Mouse (Mus musculus): Measurements from ENCODE around the gene Renbp. TPM values are rescaled to one million over a fixed set of nuclear protein-coding genes. Genes with fewer than 3 reads are reported as not detected.

Gene Renbp
- total RNA-seq (2021) = 1 to 10 TPM; 3.3 to 5.4 TPM

DNA sequence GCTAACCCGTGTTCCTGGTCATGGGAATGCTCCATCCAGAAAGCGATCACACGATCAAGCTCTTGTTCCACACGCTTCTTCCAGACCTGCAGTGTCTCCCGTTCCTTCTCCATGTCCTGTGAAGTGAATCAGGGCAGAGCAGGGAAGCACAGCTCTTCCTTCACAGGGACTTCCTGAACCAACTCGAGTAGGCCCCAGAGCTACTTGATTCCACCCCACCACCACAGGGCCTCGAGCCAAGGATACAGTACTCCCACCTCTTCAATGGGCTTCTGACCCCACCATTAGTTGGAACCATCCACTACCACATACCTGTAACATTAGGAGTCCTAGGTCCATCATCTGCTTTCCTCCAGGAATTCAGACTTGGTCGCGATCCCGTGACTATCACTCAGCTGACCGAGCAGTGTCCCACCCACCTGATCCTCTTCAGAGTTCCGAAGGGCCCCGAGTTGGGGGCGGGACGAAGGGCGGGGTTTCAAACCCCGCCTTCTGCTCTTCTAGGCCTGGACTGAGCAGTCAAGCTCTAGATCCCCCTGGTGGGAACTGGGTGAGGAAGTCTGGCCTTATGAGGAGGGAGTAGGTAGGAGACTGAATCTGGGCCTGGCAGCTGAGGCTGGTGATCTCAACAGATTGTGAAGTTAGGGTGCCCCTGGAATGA, at the start of gene Renbp:
Gene Renbp (minus strand): TSS at position 449 of the 661 bp plus-strand sequence.
- peak; percentile 28 for DNase-seq
- intact Hi-C loops (cut with DNase I) = no loop called here

DNA sequence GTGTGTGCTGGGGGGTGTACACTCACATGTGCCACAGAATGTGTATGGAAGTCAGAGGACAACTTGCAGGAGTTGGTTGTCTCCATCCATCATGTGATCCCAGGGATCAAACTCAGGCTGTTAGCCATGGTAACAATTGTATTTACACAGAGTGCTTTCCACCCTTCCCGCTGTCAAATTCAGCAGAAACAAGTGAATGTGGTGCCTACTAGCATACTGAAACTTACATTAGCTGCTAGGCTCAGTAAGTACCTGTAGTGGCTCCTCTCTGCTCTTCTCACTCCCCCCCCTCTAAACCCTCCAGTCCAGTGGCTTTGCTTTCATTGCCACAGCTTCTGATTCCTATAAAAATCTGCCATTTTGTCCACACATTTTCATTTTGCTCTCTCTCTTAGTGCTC, 47.1 kb upstream of the Renbp start:
- no peak for DNase-seq
- intact Hi-C loops (cut with DNase I) = no loop called here

DNA sequence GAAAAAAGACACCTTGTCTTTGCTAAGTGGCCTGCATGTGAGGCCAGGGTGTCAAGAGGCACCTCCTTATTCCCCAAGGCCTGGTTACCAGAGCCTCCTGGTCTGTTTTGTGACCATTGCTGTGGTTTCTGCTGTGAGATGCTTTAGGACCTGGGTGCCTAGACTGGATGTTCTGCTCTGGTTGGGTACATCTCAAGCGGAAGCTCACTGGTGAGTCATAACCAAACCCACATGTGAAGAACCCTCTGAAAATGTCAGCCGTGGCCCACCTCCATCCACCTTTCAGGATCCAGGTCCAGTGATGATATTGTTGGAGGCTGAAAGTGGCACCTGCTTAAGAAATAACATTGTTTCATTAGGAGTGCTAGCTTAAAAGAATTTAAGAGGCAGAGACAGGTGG, 45.6 kb upstream of the Renbp start:
- no peak for DNase-seq
- intact Hi-C loops (cut with DNase I) = no loop called here

DNA sequence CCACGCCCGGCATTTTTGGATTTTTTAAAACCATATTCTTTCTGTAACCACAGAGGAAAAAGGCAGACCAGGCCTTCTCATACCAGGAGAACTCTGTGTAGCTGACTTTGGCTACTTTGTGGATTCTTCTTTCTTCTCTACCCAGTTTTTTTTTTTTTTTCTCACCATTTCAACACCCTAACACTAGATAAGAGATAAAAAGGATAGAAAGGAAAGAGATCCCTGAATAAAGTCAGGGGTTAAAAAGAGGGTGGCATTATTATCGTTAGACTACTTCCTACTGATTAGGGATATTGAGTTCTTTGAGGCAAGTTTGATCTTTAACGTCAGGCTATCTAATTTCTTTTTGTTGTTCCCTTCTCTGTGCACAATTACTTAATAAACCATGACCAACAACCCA, 42.1 kb upstream of the Renbp start:
- intact Hi-C loops (cut with DNase I) = loop anchor here (5.0 kb wide), 1 partner anchor 50 kb away; the partner anchor contains the start of gene Irak1
- no peak for DNase-seq

DNA sequence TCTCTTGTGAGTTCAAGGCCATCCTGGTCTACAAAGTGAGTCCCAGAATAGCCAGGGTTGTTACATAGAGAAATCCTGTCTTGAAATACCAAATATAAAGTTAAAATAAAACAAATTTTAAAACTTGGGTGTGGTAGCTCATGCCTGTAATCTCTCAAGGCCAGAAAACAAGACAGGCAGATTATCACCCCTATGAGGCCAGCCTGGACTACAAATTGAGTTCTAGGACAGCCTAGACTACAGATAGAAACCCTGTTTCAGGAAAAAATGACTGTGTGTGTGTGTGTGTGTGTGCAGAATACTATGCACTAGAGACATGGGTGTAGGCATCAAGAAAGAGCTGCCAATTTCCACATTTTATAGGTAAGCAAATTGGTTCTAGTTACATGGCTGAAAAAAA, 40.1 kb upstream of the Renbp start:
- no peak for DNase-seq
- intact Hi-C loops (cut with DNase I) = loop anchor here (5.0 kb wide), 1 partner anchor 52 kb away; the partner anchor contains the start of gene Irak1

DNA sequence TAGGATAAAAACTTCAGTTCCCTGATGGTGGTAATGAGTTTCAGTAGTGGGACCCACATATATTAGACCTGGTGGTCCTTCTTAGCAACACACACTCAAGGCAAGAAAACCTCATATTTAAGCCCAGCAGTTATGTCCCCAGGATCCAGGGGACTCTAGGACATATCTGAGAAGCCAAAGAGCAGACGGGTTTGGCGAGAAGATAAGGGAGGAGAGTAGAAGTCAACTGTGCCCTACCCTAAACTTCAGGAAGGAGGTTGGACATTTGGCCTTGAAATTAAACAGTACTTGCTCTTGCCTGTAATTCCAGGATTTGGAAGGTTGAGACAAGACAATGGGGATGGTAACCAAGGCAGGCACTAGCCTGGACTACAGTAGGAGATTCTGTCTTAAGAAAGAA, 39.1 kb upstream of the Renbp start:
- intact Hi-C loops (cut with DNase I) = loop anchor here (5.0 kb wide), 1 partner anchor 53 kb away; the partner anchor contains the start of gene Irak1
- no peak for DNase-seq

DNA sequence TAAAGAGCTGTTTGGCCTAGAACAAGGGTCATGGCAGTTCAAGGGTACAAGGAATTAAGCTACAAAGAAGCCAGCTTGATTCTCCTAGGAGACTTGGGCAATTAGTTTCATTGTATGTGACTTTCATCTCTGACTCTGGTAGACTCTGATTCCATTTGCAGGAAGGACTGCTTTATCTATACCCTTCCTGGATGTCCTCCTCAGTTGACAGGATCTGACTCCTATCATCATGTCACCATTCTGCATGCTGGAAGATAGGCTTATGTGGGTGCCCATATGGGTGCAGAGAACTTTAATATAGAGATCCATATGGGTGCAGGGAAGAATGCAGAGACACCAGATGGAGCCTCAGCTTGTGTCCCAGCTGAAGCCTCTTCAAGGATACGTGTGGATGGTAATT, 38.5 kb upstream of the Renbp start:
- intact Hi-C loops (cut with DNase I) = no loop called here

DNA sequence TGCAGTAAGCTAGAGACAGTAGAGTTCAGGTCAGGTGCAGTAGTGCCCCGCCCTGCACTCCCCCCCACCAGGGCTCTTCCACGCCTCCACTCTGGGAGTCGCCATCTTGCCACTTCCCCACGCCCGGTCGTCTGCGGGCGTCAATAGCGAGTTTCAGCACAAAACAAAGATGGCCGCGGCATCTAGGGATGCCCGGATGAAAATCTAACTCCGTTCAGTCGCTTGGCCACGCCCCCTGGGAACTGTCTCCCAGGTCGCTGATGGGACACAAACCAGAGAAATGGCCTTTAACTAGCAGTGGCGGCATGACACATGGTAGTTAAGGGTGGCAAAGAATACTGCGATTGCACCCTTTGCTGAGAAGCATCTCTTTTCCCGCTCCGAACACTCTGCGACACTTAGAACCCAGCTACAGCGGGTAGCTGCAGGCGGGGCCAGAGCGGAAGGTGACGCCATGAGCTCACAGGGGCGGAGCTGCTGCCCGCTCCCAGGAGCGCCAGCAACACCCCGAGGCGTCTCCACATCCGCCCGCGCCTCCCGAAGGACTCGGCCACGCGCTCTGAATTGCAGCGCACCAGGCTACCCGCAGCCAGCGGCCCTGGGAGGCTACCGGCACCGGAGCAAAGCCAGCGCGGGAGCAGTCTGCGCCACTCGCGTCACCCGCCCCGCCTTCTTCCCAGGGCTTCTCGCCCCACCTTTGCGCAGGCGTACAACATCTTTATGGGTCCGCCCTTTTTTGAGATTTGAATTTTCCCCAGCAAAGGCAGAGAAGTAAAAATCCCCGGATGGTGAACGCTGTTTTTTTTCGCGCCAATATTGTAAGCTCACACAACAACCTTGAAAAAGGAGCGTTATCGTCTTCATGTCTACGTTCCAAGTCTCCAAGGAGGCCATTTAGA, 36.8 kb upstream of the Renbp start:
- intact Hi-C loops (cut with DNase I) = no loop called here
- peak; percentile 92 for DNase-seq

More for the DNA sequence above, 38.5 kb upstream of the Renbp start:
- DNase-seq = no peak

DNA sequence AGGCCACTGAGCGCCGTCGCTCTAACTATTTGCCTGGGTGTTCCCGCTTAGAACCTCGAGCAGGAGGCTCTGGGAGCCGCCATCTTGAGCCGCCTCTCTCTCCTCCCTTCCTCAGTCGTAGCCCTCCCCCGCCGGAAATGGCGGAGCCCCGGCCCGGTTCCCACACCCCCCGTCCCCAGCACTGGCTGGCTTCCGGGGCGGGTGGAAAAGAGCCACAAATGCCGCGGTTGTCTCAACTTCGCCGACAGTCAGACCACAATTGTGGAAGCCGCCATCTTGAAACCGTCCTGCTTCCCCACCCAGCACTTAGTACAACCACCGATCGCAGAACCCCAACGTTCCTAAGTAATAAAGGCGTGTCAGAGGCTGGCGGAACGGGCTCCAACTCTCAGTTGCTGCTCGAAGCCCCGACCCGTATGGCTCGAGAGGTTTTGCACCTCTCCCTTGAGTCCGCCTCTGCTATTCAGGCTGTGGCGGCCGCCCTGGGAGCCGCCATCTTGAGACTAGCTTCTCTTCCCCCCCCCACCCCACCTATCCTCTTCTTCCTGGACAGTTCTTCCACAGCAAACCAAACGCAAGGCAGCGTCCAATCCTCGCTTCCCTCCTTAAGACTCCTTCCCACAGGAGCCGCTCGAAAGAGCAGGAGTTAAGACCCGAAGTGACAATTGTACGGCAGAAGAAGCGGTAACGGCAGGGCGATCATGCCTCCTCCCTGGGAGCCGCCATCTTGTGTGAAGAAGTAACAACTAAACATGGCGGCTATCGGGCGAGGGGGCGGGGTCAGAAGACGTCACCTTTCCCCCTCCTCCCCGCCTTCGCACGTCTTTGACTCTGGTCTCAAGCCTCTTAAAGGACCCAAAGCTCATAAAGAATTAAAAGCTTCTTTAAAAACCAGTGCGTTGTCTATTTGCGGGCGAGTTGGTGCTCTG, 35.9 kb upstream of the Renbp start, which contains the start of gene Hcfc1:
Gene Hcfc1 (minus strand): TSS at position 110 of the 929 bp plus-strand sequence.
- peak; percentile 91 for DNase-seq
- intact Hi-C loops (cut with DNase I) = no loop called here

DNA sequence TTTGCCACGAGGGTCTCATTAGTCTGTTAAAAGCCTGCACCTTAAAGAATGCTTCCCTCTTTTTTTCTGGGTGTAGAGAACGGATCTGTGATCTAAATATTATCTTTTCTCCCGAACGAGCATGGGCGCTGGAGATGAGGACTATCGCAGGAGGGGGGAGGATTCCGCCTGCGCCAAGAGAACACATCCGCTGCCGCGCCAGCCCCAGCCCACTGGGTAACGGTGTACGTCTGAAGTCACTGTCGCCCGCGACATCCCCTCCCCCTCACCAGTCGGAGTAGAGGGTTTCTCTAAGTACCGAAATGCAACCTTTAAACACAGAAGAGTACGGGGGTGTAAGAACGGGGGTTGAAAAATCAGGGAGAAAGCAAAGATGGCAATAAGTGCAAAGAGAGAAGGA, 34.7 kb upstream of the Renbp start:
- intact Hi-C loops (cut with DNase I) = no loop called here

DNA sequence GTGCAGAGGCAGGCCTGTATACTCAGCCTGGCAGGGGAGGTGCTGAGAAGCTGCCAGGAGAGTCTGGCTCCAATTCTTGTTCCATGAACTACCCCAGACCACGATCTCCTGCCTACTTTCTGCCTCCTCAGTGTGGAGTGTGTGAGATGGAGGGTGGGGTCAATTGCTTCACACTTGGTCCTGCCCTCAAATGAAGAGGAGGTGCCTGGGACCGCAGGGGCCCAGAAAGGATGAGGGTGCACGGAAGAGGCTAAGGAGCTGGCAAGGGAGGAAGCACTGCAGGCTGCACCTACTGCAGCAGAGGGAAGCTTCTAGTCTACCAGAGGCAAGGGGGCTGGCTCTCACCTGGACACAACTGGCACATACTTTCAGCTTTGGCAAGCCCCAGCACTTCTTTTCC, 33.7 kb upstream of the Renbp start:
- no peak for DNase-seq
- intact Hi-C loops (cut with DNase I) = no loop called here

More for the DNA sequence above, 34.7 kb upstream of the Renbp start:
- DNase-seq = peak; percentile 36

DNA sequence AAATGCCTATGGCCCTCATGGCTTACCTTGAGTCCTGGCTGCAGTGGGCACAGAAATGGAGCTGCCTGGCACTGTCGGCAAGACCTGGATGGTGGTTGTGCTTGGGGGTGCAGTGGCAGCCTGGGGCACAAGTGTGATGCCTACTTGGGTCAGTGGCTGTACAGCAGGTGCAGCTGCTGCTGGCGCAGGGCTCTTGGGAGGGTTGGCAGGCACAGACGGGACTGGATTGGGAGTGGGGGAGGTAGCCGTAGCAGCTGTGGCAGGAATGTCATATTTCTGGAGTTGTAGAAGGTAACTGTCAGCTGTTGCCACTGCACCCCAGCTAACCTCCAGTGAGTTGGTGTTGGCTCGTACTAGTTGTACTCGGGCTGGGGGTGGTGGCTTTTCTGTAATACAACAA, 24.3 kb upstream of the Renbp start:
- DNase-seq = no peak
- intact Hi-C loops (cut with DNase I) = loop anchor here (10.0 kb wide), 1 partner anchor 280 kb away; no protein-coding TSS in a partner anchor

DNA sequence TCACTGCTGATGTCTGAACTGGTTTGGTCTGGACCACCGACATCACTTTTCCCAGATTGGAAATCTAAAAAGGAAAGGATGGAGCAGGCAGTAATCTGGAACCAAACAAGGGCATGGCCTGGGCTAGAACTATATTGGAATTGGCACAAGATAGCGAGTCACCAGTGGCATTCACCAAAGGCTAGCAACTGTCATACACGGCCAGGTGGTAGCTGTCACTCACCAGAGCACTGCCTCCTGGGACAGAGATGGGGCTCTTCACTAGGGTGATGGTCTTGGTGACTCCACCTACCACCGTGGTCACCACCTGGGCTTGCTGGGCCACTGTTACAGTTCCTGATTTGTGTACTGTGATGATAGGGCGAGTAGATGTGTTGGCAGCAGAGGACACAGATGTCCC, 22.0 kb upstream of the Renbp start:
- intact Hi-C loops (cut with DNase I) = loop anchor here (10.0 kb wide), 1 partner anchor 282 kb away; no protein-coding TSS in a partner anchor
- no peak for DNase-seq

DNA sequence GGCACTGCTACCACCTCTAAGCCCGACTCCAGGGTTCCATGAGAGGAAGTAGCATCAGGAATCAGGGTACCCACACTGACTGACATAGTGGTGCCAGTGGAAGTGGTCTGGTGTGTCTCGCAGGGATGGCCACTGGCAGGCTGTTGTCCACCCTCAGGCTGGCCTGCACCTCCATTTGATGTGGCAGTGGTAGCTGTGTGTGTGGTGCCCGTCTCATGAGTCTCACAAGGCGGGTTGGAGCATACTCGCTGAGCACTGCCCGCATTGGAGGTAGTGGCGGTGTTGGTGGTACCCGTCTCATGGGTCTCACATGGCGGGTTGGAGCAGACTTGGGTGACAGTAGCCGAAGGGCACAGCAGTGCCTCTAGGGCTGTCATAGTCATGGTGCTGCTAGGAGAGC, 18.7 kb upstream of the Renbp start:
- intact Hi-C loops (cut with DNase I) = no loop called here
- no peak for DNase-seq

DNA sequence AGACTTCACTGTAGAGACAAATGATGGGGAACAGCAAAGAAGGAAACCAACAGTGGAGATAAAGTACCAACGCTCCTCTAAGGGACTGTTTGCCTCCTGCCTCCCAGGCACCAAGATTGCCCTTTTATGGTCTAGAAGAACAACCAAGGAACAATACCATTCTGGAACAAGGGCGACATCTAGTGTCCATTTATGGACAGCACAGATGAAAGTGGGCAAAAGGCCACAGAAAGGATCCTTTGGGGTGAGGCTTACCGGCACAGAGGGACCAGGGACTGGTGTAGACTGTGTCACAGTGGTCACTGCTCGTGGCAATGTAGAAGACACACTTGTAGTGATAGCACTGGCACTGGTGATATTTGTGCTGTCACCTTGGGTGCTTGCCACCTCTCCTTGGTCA, 18.0 kb upstream of the Renbp start:
- intact Hi-C loops (cut with DNase I) = no loop called here
- DNase-seq = peak; percentile 42

DNA sequence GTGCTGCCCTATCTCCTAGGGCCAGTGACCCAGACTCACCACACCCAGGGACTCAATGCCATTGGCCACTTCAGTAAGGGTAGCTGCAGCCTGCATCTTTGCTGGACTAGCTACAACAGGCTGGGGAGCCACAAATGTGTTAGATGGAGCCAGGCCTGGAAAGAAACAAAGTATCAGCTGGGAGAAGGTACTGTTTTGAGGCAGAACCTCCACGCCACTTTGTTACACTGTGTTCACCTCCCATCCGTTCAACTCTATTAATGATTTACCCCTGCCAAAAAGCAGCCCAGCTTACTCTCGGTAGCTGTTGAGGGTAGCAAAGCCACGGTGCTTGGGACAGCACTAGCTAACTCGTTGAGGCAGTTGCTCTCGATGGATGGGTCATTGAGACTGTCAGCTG, 16.2 kb upstream of the Renbp start:
- intact Hi-C loops (cut with DNase I) = no loop called here
- no peak for DNase-seq

DNA sequence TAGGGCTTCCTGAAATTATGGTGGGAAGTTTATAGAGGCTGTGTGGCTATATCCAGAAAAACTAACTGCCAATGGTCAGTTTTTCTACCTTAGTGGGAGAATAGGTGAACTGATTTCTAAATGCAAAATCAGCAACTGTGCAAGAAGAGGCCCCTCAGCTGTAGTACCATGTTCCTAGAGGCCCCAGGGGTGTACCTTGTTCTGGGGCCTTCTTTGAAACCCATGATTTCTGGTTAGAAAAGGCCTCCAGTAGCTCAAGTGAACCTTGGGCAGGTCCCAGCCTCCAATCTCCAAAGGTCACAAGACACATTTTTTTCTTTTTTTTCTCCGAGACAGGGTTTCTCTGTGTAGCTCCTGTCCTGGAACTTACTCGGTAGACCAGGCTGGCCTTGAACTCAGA, 11.6 kb upstream of the Renbp start:
- intact Hi-C loops (cut with DNase I) = no loop called here
- DNase-seq = no peak

DNA sequence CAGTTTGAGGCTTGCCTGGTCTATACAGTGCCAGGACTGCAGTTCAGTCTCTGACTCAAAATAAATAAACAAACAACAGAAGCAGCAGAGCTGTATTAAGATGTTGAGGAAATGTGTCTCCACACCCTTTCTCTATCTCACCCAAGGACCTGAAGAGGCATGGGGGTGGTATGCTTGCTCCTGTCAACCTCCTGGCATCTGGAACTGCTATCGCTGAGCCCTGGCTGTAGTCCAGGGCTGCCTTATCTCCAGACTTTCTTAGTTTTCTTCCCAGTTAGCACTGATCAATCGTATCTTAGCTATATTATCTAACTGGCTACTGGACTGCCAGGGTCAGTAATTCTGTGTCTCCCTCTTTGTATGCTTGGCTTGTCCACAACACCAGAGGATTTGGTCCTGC, 11.2 kb upstream of the Renbp start:
- DNase-seq = no peak
- intact Hi-C loops (cut with DNase I) = no loop called here

DNA sequence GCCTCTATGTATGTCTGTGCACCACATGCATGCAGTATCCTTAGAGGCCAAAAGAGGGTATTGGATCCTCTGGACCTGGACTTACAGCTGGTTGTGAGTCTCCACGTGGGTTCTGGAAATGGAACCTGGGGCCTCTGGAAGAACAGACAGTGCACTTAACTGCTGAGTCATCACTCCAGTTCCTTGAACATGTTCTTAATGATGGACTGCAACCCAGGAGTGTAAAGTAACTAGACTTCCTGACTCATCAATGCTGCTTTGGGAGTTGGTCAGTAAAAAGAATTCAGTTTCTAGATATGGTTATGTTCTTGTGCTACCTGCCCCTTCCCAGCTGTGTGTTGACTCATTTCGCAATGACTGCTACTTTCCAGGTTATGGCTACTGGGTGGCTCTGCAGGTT, 1.2 kb upstream of the Renbp start:
- no peak for DNase-seq
- intact Hi-C loops (cut with DNase I) = no loop called here

DNA sequence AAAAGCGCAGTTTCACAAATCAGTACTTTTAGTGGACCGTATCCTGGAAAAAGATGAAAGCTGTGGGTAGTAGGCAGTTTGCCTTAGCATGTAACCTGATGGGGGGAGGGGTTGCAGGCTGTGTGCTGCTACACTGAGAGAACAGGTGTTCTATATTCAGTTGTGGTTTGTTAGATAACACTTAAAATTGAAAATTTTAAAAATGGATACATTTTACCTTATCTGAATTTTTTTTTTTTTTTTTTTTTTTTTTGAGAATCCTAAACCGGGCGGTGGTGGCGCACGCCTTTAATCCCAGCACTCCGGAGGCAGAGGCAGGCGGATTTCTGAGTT, 8.1 kb downstream of the Renbp start:
- DNase-seq = no peak
- intact Hi-C loops (cut with DNase I) = no loop called here
